Mouse (Mus musculus) embryonic facial prominence, embryonic 14.5 days (tissue): Measurements from ENCODE around the gene Rab40b. TPM values are rescaled to one million over a fixed set of nuclear protein-coding genes. Genes with fewer than 3 reads are reported as not detected.
"Not testable (repeated sequence)": the region's sequence is repeated elsewhere in the genome, so short reads cannot be mapped to it uniquely, and the experiment has no call there.

Source experiments
- ATAC-seq: fragments of 200-750 bp; cut with Nextera tagmentation; 2 replicates; pipeline ENCODE4 v1.8.0; 2017; ENCODE audit warnings: low read depth, moderate number of reproducible peaks, moderate TSS enrichment
- DNase-seq: peaks from one replicate; pipeline ENCODE4 v3.0.0-alpha.2; 2015; ENCODE audit warnings: low spot score
- H3K27ac ChIP-seq: fragments of 300-500 bp; sonication (generic); replicated peaks from 2 replicates; pipeline ENCODE4 v1.5.1; 2014; ENCODE audit warnings: low read depth, mild to moderate bottlenecking, low read length, moderate library complexity
- H3K27me3 ChIP-seq: fragments of 300-500 bp; sonication (generic); replicated peaks from 2 replicates; pipeline ENCODE4 v1.6.1; 2014; ENCODE audit warnings: low read length; ENCODE audit not compliant: control insufficient read depth, insufficient read depth
- H3K36me3 ChIP-seq: fragments of 300-500 bp; sonication (generic); 2 replicates; pipeline ENCODE4 v1.6.1; 2014; ENCODE audit warnings: low read length, mixed read lengths; ENCODE audit not compliant: control insufficient read depth, insufficient read depth
- H3K4me1 ChIP-seq: fragments of 300-500 bp; sonication (generic); 2 replicates; pipeline ENCODE4 v1.6.1; 2014; ENCODE audit warnings: antibody characterized with exemption, low read length; ENCODE audit not compliant: control insufficient read depth, insufficient read depth
- H3K4me2 ChIP-seq: fragments of 300-500 bp; sonication (generic); 2 replicates; pipeline ENCODE4 v1.6.1; 2014; ENCODE audit warnings: low read depth, mild to moderate bottlenecking, low read length, moderate library complexity, mixed read lengths
- H3K4me3 ChIP-seq: fragments of 300-500 bp; sonication (generic); 2 replicates; pipeline ENCODE4 v1.5.1; 2014; ENCODE audit warnings: low read depth, mild to moderate bottlenecking, low read length
- H3K9ac ChIP-seq: fragments of 300-500 bp; sonication (generic); 2 replicates; pipeline ENCODE4 v1.6.1; 2014; ENCODE audit warnings: low read depth, mild to moderate bottlenecking, low read length, moderate library complexity, mixed read lengths
- H3K9me3 ChIP-seq: fragments of 300-500 bp; sonication (generic); 2 replicates; pipeline ENCODE4 v1.6.1; 2016; ENCODE audit warnings: low read length; ENCODE audit not compliant: control insufficient read depth
- WGBS: fragments of 180-500 bp; shearing (Covaris S2); extraction: QIAGEN DNeasy Blood & Tissue Kit; methylation state at CpG from one replicate; pipeline ENCODE4 v1.1.7; 2014; 5-methylcytosine and 5-hydroxymethylcytosine counted together
- microRNA-seq: library from miRNA; unstranded; fragments of <30 nt; microRNA quantifications from one replicate; pipeline ENCODE4, GENCODE M21; 2016; ENCODE audit warnings: borderline number of aligned reads
- polyA plus RNA-seq: library from polyadenylated mRNA; unstranded; fragments of >200 nt; fragmentation: Nextera tagmentation; extraction: Ambion mirVana; gene quantifications from 2 replicates; pipeline ENCODE4 v1.2.1, GENCODE M21; 2014

The Rab40b gene
- polyA plus RNA-seq, 1 experiment from 2014 or later, result 43.7 TPM

DNA sequence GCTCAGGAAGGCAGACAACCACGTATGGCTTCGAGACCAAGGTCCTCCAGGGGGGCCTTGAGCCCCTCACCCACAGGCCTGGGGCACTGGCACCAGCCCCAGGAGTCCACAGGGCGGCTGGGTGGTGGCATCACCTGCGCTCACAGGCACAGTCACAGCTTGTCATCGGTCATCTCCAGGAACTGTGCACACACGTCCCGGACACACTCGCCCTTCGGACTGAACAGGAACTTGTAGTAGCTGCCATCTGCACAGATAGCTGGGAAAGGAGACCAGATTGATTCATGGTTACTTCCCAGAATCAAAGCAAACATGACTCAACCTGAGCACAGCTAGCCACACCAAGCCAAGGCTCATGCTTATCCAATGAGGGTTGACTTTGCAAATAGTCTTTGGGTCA, 59.8 kb downstream of the Rab40b start:
- Histone ChIP-seq H3K4me2 (no peak overlapping the region), H3K9ac (no peak overlapping the region), H3K9me3 (no peaks in the 10 kb centered on the region), H3K36me3 (peaks cover 56% of the 10 kb centered on the region), H3K4me3 (no peak overlapping the region), H3K4me1 (no peaks in the 10 kb centered on the region), H3K27ac (no peak overlapping the region), H3K27me3 (no peaks in the 10 kb centered on the region)
- WGBS, result 97% methylated on average over 9 of the region's 9 CpGs
- ATAC-seq, result no peak
- no peak for DNase-seq

- WGBS, result 94% methylated on average over 5 of the region's 5 CpGs
Observed at GRCm38 (mm10) chr11:121326681-121327080, 61.4 kb downstream of the Rab40b start.

GRCm38 (mm10) chr11:121326034-121326433, 62.0 kb downstream of the Rab40b start:
- Histone ChIP-seq H3K4me3 (no peak overlapping the region), H3K9ac (no peak overlapping the region), H3K4me2 (no peak overlapping the region), H3K36me3 (peaks cover 53% of the 10 kb centered on the region), H3K27me3 (no peaks in the 10 kb centered on the region), H3K27ac (no peak overlapping the region), H3K4me1 (no peaks in the 10 kb centered on the region), H3K9me3 (peaks cover 2% of the 10 kb centered on the region; the same call in 1 of the 2 replicates)
- ATAC-seq, result no peak
- 83% methylated on average over 1 of the region's 1 CpGs for WGBS
- no peak for DNase-seq

More at GRCm38 (mm10) chr11:121326681-121327080, 61.4 kb downstream of the Rab40b start:
- no peaks in the 10 kb centered on the region for H3K9me3 ChIP-seq
- DNase-seq (no peak), ATAC-seq (no peak)
- no peak overlapping the region for H3K27ac ChIP-seq
- no peak overlapping the region for H3K9ac ChIP-seq
- peaks cover 48% of the 10 kb centered on the region for H3K36me3 ChIP-seq
- H3K4me1 ChIP-seq, result no peaks in the 10 kb centered on the region
- no peak overlapping the region for H3K4me2 ChIP-seq
- H3K4me3 ChIP-seq, result no peak overlapping the region
- H3K27me3 ChIP-seq, result no peaks in the 10 kb centered on the region

- not testable (repeated sequence) for H3K4me2 ChIP-seq, H3K27me3 ChIP-seq, H3K9ac ChIP-seq, H3K9me3 ChIP-seq, H3K4me3 ChIP-seq, DNase-seq, H3K4me1 ChIP-seq, ATAC-seq, H3K27ac ChIP-seq
- H3K36me3 ChIP-seq, result peaks cover 74% of the 10 kb centered on the region
- WGBS, result 93% methylated on average over 6 of the region's 6 CpGs
Observed at GRCm38 (mm10) chr11:121307712-121308111, 80.3 kb downstream of the Rab40b start.

DNA sequence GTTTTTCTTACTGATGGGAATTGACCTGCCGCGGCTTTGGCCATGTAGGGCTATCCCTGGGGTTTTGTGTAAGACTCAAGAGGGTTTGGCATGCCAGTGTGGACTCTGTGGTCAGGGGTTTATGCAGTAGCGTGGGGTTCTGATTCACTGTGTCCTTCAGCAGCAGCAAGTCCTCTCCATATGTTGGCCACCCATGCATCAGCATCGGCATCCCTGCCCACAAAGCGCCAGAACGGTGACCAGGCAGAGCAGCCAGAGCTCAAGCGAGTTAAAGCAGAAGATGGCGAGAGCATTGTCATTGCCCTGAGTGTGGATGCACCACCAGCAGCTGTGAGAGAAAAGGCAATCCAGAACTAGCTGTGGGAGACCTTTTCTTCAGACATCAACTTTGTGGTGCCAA, 81.4 kb downstream of the Rab40b start:
- Histone ChIP-seq H3K9me3 (peaks cover 7% of the 10 kb centered on the region; the same call in 1 of the 2 replicates), H3K36me3 (peaks cover 85% of the 10 kb centered on the region), H3K4me2 (no peak overlapping the region), H3K4me1 (no peaks in the 10 kb centered on the region), H3K4me3 (no peak overlapping the region), H3K27me3 (no peaks in the 10 kb centered on the region), H3K9ac (no peak overlapping the region), H3K27ac (no peak overlapping the region)
- 98% methylated on average over 8 of the region's 8 CpGs for WGBS
- ATAC-seq (no peak), DNase-seq (no peak)

Small RNA genes within 50 kb of the gene (microRNA-seq; reads per million reads assigned to microRNA genes)
- not detected for gene Mir7236

Other genes starting within 250 kb of the Rab40b start
- not detected in 2 replicates for gene Tex19.1, start 242.1 kb downstream of the Rab40b start, polyA plus RNA-seq
- 1.2 and 1.6 TPM in 2 replicates for gene Uts2r, start 228.0 kb downstream of the Rab40b start, polyA plus RNA-seq
- 7.3 and 9.0 TPM in 2 replicates for gene Hexdc, start 183.8 kb downstream of the Rab40b start, polyA plus RNA-seq
- gene Ogfod3, start 183.5 kb downstream of the Rab40b start, polyA plus RNA-seq, result 23.4 and 25.4 TPM in 2 replicates
- 40.0 and 42.3 TPM in 2 replicates for gene Cybc1, start 158.9 kb downstream of the Rab40b start, polyA plus RNA-seq
- 42.1 and 43.8 TPM in 2 replicates for gene Narf, start 151.0 kb downstream of the Rab40b start, polyA plus RNA-seq
- gene Foxk2, start 128.3 kb downstream of the Rab40b start, polyA plus RNA-seq, result 9.9 and 10.2 TPM in 2 replicates
- 108 and 111 TPM in 2 replicates for gene Wdr45b, start 33.8 kb downstream of the Rab40b start, polyA plus RNA-seq
- gene Fn3krp, start 33.1 kb upstream of the Rab40b start, polyA plus RNA-seq, result 5.4 and 6.6 TPM in 2 replicates
- gene Fn3k, start 46.7 kb upstream of the Rab40b start, polyA plus RNA-seq, result 2.4 and 3.7 TPM in 2 replicates
- 38.8 and 40.3 TPM in 2 replicates for gene Tbcd, start 63.7 kb upstream of the Rab40b start, polyA plus RNA-seq
- 9.9 and 12.4 TPM in 2 replicates for gene Zfp750, start 131.1 kb upstream of the Rab40b start, polyA plus RNA-seq